Mouse (Mus musculus) limb, embryonic 14.5 days (tissue): ENCODE measurements at regions not wholly inside any gene's neighbourhood (a gene's known extent, or its start where the extent isn't known, plus 50 kb on each side); places are given as distances from the start of the nearest gene placed in this dataset.

Source experiments
- ATAC-seq: fragments of 200-750 bp; cut with Nextera tagmentation; 2 replicates; pipeline ENCODE4 v1.8.0; 2017; ENCODE audit warnings: low read depth, moderate number of reproducible peaks, moderate TSS enrichment; ENCODE audit not compliant: low FRiP score
- DNase-seq: peaks from one replicate; pipeline ENCODE4 v3.0.0-alpha.2; 2015; ENCODE audit warnings: low spot score
- H3K27ac ChIP-seq: fragments of 300-500 bp; sonication (generic); replicated peaks from 2 replicates; pipeline ENCODE4 v1.5.1; 2014; ENCODE audit warnings: low read depth, mild to moderate bottlenecking, low read length, moderate library complexity, mixed read lengths
- H3K27me3 ChIP-seq: fragments of 300-500 bp; sonication (generic); 2 replicates; pipeline ENCODE4 v1.6.1; 2014; ENCODE audit warnings: low read length, mixed read lengths; ENCODE audit not compliant: control insufficient read depth, insufficient read depth
- H3K36me3 ChIP-seq: fragments of 300-500 bp; sonication (generic); 2 replicates; pipeline ENCODE4 v1.6.1; 2014; ENCODE audit warnings: mild to moderate bottlenecking, low read length, moderate library complexity, mixed read lengths; ENCODE audit not compliant: control insufficient read depth, insufficient read depth
- H3K4me1 ChIP-seq: fragments of 300-500 bp; sonication (generic); 2 replicates; pipeline ENCODE4 v1.6.1; 2014; ENCODE audit warnings: antibody characterized with exemption, low read length, mixed read lengths; ENCODE audit not compliant: control insufficient read depth, insufficient read depth
- H3K4me2 ChIP-seq: fragments of 300-500 bp; sonication (generic); replicated peaks from 2 replicates; pipeline ENCODE4 v1.6.1; 2014; ENCODE audit warnings: low read depth, mild to moderate bottlenecking, low read length, moderate library complexity; ENCODE audit not compliant: severe bottlenecking
- H3K4me3 ChIP-seq: fragments of 300-500 bp; sonication (generic); replicated peaks from 2 replicates; pipeline ENCODE4 v1.5.1; 2014; ENCODE audit warnings: low read length
- H3K9ac ChIP-seq: fragments of 300-500 bp; sonication (generic); 2 replicates; pipeline ENCODE4 v1.6.1; 2014; ENCODE audit warnings: mild to moderate bottlenecking, low read depth, low read length, moderate library complexity; ENCODE audit not compliant: severe bottlenecking
- H3K9me3 ChIP-seq: fragments of 300-500 bp; sonication (generic); 2 replicates; pipeline ENCODE4 v1.6.1; 2016; ENCODE audit warnings: low read length; ENCODE audit not compliant: control insufficient read depth
- POLR2A ChIP-seq: fragments of 200-500 bp; IDR thresholded peaks from 2 replicates; pipeline ENCODE4 v1.8.0; 2012; ENCODE audit warnings: inconsistent platforms, mild to moderate bottlenecking, moderate library complexity, borderline replicate concordance; ENCODE audit not compliant: insufficient read depth, insufficient read length; ENCODE audit errors: extremely low read depth
- WGBS: fragments of 180-500 bp; shearing (Covaris S2); extraction: QIAGEN DNeasy Blood & Tissue Kit; methylation state at CpG from one replicate; pipeline ENCODE4 v1.1.7; 2014; 5-methylcytosine and 5-hydroxymethylcytosine counted together

GRCm38 (mm10) chr8:128207138-128207537 is 151.3 kb upstream of the Nrp1 start:
- Histone ChIP-seq H3K4me1 (0 out of 2 replicates have a peak, but pooled peaks cover 3% of the 10 kb centered on the region), H3K27ac (no peak overlapping the region)

GRCm38 (mm10) chr8:128210761-128211160 is 147.6 kb upstream of the Nrp1 start:
- H3K36me3 ChIP-seq = no peaks in the 10 kb centered on the region
- TF ChIP-seq POLR2A = no peak
- no peak overlapping the region for H3K4me3 ChIP-seq
- no peaks in the 10 kb centered on the region for H3K9me3 ChIP-seq
- H3K9ac ChIP-seq = no peak overlapping the region
- H3K27me3 ChIP-seq = no peaks in the 10 kb centered on the region
- H3K4me2 ChIP-seq = no peak overlapping the region
- 65% methylated on average over 5 of the region's 5 CpGs for WGBS
- ATAC-seq = no peak
- H3K27ac ChIP-seq = no peak overlapping the region
- DNase-seq = peak; percentile 18
- 0 out of 2 replicates have a peak, but pooled peaks cover 3% of the 10 kb centered on the region for H3K4me1 ChIP-seq

More at GRCm38 (mm10) chr8:128207138-128207537, 151.3 kb upstream of the Nrp1 start:
- ATAC-seq = no peak
- TF ChIP-seq POLR2A = no peak
- no peaks in the 10 kb centered on the region for H3K36me3 ChIP-seq
- H3K27me3 ChIP-seq = no peaks in the 10 kb centered on the region
- H3K9ac ChIP-seq = no peak overlapping the region
- peak; percentile 35 for DNase-seq
- no peak overlapping the region for H3K4me3 ChIP-seq
- no peaks in the 10 kb centered on the region for H3K9me3 ChIP-seq
- no peak overlapping the region for H3K4me2 ChIP-seq

- no peak for DNase-seq
Observed at GRCm38 (mm10) chr8:128212223-128212622, 146.2 kb upstream of the Nrp1 start.

GRCm38 (mm10) chr8:128214256-128214655 is 144.1 kb upstream of the Nrp1 start:
- peak; percentile 55 for DNase-seq
- no peaks in the 10 kb centered on the region for H3K36me3 ChIP-seq
- H3K9ac ChIP-seq = no peak overlapping the region
- no peak for TF ChIP-seq POLR2A
- 62% methylated on average over 2 of the region's 2 CpGs for WGBS
- H3K4me2 ChIP-seq = no peak overlapping the region
- ATAC-seq = no peak
- 0 out of 2 replicates have a peak, but pooled peaks cover 3% of the 10 kb centered on the region for H3K4me1 ChIP-seq
- H3K27ac ChIP-seq = no peak overlapping the region
- no peak overlapping the region for H3K4me3 ChIP-seq
- no peaks in the 10 kb centered on the region for H3K9me3 ChIP-seq
- no peaks in the 10 kb centered on the region for H3K27me3 ChIP-seq

More at GRCm38 (mm10) chr8:128212223-128212622, 146.2 kb upstream of the Nrp1 start:
- 0 out of 2 replicates have a peak, but pooled peaks cover 3% of the 10 kb centered on the region for H3K4me1 ChIP-seq
- no peak for ATAC-seq
- no peak for TF ChIP-seq POLR2A
- H3K27ac ChIP-seq = no peak overlapping the region
- no peaks in the 10 kb centered on the region for H3K9me3 ChIP-seq
- no peaks in the 10 kb centered on the region for H3K27me3 ChIP-seq
- H3K4me3 ChIP-seq = no peak overlapping the region
- WGBS = 76% methylated on average over 3 of the region's 3 CpGs
- no peaks in the 10 kb centered on the region for H3K36me3 ChIP-seq
- H3K4me2 ChIP-seq = no peak overlapping the region
- no peak overlapping the region for H3K9ac ChIP-seq

GRCm38 (mm10) chr8:128218886-128219285 is 139.5 kb upstream of the Nrp1 start:
- no peak for ATAC-seq
- WGBS = 82% methylated on average over 2 of the region's 2 CpGs
- Histone ChIP-seq H3K4me1 (no peaks in the 10 kb centered on the region), H3K4me2 (no peak overlapping the region), H3K36me3 (no peaks in the 10 kb centered on the region), H3K9ac (no peak overlapping the region), H3K9me3 (no peaks in the 10 kb centered on the region), H3K27me3 (no peaks in the 10 kb centered on the region), H3K4me3 (no peak overlapping the region), H3K27ac (no peak overlapping the region)
- no peak for DNase-seq
- TF ChIP-seq POLR2A = no peak

- no peak overlapping the region for H3K27ac ChIP-seq
- TF ChIP-seq POLR2A = no peak
- no peaks in the 10 kb centered on the region for H3K36me3 ChIP-seq
- H3K4me1 ChIP-seq = no peaks in the 10 kb centered on the region
- no peaks in the 10 kb centered on the region for H3K27me3 ChIP-seq
- no peak overlapping the region for H3K9ac ChIP-seq
- DNase-seq = peak; percentile 34
- no peak overlapping the region for H3K4me2 ChIP-seq
- ATAC-seq = no peak
- no peak overlapping the region for H3K4me3 ChIP-seq
- H3K9me3 ChIP-seq = no peaks in the 10 kb centered on the region
Observed at GRCm38 (mm10) chr8:128219539-128219938, 138.9 kb upstream of the Nrp1 start.
